Mouse (Mus musculus) urinary bladder, postnatal 36 days (tissue): Measurements from ENCODE around the gene Htr1d.
A peak's percentile ranks its signal among the peaks of the same experiment; 100 is the strongest.

Experiments used
- DNase-seq, 2 experiments: peaks; one replicate each; pipeline ENCODE4 v3.0.0; 2022; ENCODE audit warnings: low spot score in 2 of 2, mixed read lengths in 1 of 2

Htr1d gene

DNA sequence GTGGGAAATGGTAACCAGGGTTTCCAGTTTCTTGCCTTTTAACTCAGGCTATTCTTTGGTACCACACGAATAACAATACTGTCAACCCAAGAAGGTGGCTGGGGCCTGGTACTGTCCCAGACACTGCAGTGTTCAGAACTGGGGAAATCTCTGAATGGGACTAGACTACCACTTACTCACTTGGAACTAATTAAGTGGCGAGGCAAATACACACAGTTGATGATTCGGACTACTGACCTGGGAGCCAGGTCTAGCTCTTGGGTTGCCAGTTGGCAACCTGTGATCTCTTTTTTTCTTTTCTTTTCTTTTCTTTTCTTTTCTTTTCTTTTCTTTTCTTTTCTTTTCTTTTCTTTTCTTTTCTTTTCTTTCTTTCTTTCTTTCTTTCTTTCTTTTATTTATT is 29.0 kb downstream of the Htr1d start:
- DNase-seq: no peak

DNA sequence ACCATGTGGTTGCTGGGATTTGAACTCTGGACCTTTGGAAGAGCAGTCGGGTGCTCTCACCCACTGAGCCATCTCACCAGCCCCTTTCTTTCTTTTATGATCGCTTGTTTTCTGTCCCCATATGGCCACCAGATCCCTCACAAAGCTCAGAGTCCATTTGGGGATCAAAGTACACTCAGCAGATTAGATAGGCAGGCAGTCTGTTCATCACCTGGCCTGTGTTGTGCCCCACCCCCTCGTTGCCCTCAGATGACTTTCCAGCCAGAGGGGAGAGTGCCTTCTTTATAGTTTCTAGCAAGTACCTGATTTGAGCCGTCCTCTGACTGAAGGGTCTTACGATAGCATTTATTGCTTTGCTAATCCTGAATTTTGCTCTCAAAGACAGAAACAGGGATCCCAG is 29.5 kb downstream of the Htr1d start:
- no peak for DNase-seq

DNA sequence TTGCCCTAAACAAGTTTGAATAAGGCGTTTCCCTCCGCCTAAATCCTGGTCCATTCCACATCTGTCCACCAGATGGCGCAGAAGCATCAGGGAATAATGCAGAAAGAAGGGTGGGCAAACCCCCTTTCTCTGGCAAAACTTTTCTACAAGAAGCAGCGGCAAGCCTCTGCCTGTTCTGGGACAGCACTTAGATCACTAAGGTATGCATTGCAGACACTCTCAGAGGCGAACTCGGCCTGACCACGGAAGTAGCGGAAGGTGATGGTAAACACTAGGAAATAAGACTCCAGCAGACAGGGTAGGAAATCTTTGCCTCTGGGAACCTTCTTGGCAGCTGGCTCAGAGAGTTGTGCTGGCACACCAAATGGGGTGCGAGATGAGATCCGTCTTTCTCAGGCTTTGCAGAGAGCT is 31.5 kb downstream of the Htr1d start:
- DNase-seq: peak; percentile 74 to 77

DNA sequence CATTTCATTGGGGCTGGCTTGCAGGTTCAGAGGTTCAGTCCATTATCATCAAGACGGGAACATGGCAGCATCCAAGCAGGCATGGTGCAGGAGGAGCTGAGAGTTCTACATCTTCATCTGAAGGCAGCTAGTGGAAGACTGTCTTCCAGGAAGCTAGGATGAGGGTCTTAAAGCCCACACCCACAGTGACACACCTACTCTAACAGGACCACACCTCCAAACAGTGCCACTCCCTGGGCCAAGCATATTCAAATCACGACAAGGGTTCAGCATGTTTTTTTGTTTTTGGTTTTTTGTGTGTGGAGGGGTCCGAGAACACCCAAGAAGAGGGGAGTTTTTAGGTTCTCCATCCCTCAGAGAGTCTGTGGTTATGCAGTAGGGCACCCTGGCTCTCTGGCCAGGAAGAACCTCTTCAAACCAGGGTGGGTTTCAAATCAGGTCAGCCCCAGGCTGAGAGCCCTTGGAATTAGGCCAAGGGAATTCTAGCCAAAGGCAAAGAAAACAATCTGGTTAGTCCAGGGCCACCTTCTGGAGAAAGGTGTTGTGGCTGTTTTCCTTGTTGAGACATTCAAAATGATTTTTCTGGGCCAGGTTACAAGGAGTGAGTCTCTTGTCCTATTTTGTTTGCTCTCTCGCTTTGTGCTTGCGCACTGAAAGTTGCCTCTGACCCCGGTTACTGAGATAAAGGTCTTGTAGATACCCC is 33.3 kb downstream of the Htr1d start:
- DNase-seq: no peak

DNA sequence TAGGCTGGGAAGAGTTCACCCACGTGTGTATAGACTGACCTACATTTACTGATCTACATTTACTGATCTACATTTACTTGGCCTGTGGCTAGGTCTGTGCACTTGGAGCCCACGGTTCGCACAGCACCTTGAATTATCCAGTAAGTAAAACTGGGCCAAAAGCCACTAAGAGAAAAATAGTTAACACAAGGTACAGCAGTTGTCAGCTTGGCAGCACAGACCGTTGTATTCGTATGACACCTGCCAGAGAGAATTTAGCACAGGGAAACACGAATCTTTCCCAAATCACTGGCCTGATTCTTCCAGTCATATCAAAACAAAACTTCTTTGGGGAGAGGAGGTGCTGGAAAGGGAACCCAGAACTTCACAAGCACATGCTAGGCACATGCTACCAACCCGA is 35.0 kb downstream of the Htr1d start:
- no peak for DNase-seq

DNA sequence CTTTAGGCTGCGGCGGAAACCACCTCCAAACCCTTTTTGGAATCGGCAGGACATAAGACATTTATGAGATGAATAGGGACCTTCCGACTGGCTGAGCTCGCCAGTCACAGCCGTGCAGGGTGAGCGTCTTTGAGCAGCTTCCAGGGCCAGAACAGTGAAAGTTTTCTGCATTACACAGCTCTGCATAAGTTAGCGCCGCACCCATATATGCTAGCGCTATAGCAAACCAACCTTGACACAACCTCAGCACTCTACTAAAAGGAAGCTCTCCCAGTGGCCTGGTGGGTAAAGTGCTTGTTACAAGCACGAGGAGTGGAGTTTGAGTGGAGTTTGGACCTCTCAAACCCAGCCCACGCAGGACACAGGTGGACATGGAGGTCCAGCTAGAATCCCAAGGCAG is 35.9 kb downstream of the Htr1d start:
- DNase-seq: no peak

DNA sequence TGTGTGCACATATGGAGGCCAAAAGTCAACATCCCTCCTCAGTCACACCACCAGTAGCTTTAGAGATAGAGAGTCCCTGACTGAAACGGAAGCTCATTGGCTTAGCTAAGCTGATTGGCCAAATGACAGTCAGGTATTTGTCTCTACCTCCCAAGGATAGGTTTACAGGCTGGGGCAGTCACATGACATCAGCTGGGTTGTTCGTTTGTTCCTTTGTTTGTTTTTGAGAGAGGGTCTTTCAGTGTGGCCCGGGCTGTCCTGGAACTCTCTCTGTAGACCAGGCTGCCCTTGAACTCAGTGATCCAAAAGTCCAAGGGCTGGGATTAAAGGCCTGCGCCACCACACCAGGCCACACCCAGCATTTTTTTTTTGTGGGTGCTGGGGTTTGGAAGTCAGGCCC is 37.9 kb downstream of the Htr1d start:
- no peak for DNase-seq

DNA sequence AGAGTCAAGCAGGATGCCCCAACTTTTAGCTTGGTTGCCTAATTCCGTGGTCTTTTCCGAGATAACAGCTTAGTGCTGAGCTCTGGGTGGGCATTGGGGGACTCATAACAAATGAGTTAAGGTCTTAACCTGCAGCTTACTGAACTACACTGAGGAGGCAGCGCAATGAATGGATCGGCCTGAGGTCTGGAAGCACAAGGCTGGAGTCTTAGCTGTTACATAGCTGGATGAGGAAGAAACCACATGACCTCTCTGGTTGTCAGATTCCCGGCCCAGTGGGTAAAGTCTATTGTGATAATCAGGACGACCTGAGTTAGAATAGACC is 38.4 kb downstream of the Htr1d start:
- DNase-seq: no peak

DNA sequence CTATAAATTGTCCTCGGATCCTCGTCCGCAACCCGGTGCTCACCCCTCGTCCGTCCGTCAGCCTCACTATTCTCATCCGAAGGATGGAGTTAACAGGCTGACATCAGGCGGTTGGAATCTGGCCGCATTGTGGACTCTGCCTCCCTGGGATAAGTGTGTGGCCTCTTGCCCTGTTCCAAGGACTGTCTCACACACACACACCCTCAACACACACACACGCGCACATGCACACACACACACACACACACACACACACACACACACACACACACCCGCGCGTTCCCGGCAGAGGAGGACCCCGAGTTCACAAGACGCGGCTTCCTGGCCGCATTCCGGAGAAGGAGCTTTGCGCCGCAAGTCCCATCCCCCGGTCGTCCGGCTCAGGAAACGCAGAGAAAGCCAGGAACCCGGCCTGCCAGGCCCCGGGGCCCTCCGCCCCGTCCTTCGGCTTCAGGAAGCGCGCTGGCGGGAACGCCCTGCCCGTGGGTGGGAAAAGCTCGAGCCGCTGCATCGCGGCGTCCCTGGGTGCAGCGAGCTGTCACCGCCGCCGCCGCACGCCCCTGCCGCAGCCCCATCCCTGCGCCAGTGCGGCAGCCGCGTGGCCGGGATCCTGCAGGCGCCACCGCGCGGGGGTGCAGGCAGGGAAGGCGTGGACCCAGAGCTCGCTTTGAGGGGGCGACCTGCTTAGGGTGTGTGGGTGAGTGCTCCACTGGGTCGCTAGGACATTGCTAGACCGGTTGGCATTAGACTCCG is 38.9 kb downstream of the Htr1d start, which contains the start of gene 6030445D17Rik:
Gene 6030445D17Rik, plus strand, starts transcription at position 165 of the 753 bp plus-strand sequence.
- DNase-seq: peak; percentile 63 to 82

DNA sequence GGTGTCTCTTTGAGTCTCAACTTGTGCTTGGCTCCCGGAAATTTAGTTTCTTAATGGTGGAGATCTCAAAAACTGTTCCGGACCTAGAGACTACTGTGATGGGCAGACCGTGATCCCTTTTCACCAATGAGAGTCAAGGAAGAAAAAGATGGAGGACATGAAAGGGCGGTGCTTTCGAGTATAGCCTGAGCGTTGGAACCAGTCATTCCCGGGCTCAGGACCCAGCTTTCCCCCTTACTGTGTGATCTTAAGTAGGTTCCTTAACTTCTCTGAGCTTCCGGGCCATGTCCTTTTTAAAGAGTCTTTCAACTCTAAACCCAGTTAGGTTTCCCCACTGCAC is 39.5 kb downstream of the Htr1d start:
- DNase-seq: no peak

DNA sequence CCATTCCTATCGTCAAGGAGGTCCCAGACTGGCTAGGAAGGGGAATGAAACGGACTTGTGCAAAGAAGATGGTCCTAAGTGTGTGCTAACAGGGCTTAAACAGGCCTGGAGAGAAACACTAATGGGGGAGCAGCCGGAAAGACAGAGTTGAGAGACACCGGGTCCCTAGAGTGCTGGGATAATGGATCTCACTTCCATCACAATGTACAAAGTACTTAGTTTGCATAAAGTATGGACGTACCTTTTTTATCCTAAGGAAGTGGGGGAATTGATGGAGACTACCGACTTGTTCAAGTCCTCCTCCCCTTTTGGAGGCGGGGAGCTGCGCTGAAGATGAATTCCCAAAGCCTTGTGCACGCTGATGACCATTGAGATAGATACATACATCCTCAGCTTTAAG is 40.1 kb downstream of the Htr1d start:
- no peak for DNase-seq

DNA sequence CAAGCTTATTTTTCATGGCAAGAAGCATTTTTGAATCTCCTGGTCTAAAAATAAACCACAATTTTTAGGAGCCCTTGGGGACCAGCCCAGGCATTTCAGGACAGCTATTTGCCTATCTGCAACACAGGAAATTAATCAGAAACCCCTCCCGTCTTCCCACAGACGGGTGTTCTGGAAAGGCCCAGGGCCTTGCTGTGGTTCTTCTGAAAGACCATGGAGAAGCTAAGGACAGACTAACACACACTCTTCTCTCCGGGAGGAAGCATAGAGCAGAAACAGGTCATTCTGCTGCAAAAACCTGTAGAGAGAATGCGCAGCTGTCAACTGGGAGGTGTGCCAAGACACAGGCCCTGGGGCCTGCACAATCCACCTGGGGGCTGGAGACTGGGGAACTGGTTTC is 42.9 kb downstream of the Htr1d start:
- peak in 1 of 2 experiments; percentile 16 for DNase-seq

DNA sequence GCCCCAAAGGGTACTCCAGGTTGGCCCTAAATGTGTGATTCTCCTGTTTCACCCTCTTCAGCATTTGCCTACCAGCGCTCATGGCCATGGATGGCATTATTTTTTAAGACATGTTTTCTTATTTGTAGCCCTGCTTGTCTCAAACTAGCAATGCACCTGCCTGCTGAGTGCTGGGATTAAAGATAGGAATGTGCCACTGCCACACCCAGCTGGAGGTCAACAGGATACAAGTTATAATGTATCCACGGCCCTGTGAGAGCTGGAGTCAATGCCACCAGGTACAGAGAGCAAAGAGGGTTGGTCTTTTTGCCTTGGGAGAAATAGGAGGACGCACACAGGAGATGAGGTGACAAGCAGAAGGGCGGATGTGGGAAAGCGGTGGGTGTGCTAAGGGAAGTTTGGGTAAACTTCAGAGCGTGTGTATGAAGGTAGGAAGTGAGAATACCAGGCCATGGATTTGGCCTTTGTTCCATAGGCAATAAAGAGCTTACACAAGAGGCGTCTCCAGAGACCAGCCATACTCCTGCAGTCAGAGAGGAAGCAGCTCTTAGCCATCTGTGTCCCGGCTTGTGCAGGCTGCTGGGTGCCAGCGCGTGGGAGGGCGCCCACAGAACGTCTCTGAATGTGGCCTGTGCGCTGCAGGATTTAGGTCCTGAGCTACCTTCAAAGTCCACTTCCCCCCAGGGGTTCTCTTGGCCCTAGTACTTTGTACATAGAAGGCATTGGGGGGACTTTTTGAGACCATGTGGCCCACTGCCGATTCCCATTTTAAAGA is 45.4 kb downstream of the Htr1d start:
- DNase-seq: peak in 1 of 2 experiments; percentile 34

DNA sequence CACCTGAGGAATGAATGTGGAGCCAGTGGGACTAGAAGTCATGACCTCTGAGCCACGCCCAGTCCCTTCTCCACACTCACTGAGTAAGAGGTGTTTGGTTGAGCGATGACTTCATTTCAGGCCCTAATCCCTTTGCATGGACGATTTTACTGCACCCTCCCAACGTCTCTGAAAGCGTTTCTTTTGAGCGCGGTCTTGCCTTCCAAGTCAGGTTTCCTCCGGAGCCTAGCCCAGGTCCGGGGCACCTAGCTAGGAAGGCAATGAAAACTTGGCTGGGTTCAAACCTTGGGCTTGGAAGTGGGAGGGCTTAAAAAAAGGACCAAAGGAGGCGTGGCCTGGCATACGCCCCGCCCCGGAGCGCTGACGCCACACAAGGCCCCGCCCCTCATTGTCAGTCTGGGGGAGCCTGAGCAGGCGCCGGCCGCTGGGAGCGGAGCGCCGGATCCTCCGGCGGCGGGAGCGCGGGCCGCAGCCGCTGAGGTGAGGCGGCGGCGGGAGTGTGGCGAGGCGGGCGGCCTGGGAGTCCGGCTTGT is 46.1 kb downstream of the Htr1d start, which contains the start of gene Luzp1:
Gene Luzp1, plus strand, starts transcription at position 391 of the 533 bp plus-strand sequence.
- DNase-seq: peak; percentile 94 to 95

DNA sequence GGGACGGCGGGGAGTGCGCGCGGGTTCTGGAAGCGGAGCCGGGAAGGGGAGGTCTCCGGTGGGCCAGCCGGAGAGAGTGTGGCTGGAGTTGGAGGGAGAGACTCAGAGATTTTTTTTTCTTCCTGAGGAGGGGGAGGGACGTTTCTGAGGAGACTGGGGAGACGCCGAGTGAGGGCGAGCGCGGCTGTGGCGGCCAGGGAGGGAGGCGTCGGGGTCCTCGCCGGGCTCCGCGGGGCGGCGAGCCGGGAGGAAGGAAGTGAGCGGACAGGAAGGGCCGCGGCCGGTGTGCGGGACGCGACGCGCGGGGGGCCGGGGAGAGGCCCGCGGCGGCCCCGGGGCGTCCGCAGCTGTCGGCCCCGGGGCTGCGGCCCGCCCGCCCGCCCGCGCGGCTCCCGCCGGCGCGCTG is 46.6 kb downstream of the Htr1d start:
- no peak for DNase-seq

DNA sequence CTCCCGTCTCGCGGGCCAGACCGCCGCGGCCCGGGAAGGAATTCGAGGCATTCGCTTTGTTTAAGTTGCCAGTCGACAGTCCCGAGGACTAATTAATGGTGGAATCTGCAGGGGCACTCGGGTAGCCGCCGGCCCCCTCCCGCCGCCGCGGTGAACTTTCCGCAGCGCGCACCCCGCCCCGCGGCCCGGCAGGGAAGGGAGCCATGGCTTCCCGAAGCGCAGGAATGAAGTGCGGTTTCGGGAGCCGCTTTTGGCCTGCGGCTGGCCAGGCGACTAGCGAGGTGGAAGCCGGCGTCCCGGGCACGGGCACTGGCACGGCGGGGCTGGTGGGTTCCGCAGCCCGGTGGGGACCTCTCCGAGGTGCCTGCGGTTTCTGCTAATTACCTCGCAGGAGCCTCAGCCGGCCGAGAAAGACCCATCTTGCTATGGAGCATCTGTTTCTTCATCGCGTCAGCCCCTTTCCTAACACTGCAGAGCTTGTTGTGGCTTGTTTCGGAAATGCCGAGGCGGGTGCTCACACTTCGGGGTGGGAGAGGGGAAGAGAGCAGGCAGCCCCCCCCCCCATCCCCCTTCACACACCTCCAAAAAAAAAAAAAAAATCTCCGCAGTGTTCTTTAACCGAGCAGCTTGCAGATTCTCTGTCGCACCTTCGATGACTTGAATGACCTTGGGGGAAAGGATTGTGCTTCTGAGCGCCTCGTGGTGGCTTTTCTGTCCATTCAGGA is 47.2 kb downstream of the Htr1d start:
- DNase-seq: peak; percentile 44 to 50

DNA sequence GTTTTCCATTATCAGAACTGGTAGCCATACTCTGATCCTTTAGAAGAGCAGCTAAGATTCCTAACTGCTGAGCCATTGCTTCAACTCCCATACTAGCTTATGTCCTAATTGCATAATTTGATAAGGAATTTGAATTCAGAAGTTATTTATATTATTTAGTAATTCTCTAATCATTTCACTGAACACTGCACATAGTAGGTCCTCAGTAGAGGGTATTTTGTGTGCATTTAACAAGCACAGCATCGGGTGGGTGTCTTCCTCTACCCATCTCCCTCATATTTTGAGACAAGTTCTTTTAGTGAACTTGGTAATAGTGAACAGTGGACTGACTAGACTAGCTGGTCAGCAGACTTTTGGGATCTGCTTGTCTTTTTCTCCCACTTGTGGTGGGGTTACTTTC is 53.4 kb downstream of the Htr1d start:
- no peak for DNase-seq

DNA sequence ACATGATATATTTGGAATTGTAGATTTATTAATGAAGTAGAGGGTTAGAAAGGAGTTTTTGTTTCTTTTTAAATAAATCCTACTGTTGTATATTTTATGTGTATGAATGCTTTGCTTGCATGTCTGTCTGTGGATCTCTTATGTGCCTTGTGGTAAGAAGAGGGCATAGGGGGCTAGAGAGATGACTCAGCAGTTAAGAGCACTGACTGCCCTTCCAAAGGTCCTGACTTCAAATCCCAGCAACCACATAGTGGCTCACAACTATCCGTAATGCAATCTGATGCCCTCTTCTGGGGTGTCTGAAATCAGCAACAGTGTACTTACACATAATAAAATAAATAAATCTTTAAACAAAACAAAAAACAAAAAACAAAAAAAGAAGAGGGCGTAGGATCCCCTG is 63.2 kb downstream of the Htr1d start:
- DNase-seq: no peak
